Mouse (Mus musculus) brain, embryonic 14.5 days (tissue): ENCODE results near the gene Rpl23. TPM values are rescaled to one million over a fixed set of nuclear protein-coding genes. Genes with fewer than 3 reads are reported as not detected.

Experiments
- DNase-seq: peaks from one replicate; pipeline ENCODE4 v3.0.0-alpha.2; 2011; ENCODE audit warnings: low read depth
- CTCF ChIP-seq: fragments of 200-500 bp; IDR thresholded peaks from 2 replicates; pipeline ENCODE4 v1.5.1; 2012; ENCODE audit warnings: inconsistent platforms, mild to moderate bottlenecking, moderate library complexity, borderline replicate concordance; ENCODE audit not compliant: insufficient read depth, insufficient read length; ENCODE audit errors: extremely low read depth
- POLR2A ChIP-seq: fragments of 200-500 bp; IDR thresholded peaks from 2 replicates; pipeline ENCODE4 v1.6.1; 2012; ENCODE audit warnings: mild to moderate bottlenecking, inconsistent platforms, borderline replicate concordance; ENCODE audit not compliant: poor library complexity, insufficient read depth, insufficient read length, severe bottlenecking; ENCODE audit errors: extremely low read depth
- polyA plus RNA-seq: library from polyadenylated mRNA; depleted of rRNA; stranded (reverse); fragments of >200 nt; gene quantifications from 2 replicates; pipeline ENCODE4 v1.2.3, GENCODE M21; 2012; rRNA removed

Rpl23 gene
- polyA plus RNA-seq, 1 experiment: 444 TPM

- no peak for DNase-seq
- no peak for TF ChIP-seq CTCF
- no peak for TF ChIP-seq POLR2A
These were observed 53.9 kb downstream of the Rpl23 start for GRCm38 (mm10) chr11:97728311-97728710.

Other genes with a start within 250 kb of the Rpl23 start
- 45.1 and 70.2 TPM in 2 replicates for gene Srcin1, start 206.3 kb downstream of the Rpl23 start, polyA plus RNA-seq
- 7.0 and 9.9 TPM in 2 replicates for gene Epop, start 152.7 kb downstream of the Rpl23 start, polyA plus RNA-seq
- gene Mllt6, start 119.0 kb downstream of the Rpl23 start, polyA plus RNA-seq: 40.8 and 49.6 TPM in 2 replicates
- gene Cisd3, start 96.6 kb downstream of the Rpl23 start, polyA plus RNA-seq: 13.1 and 13.5 TPM in 2 replicates
- 175 and 188 TPM in 2 replicates for gene Pcgf2, start 81.9 kb downstream of the Rpl23 start, polyA plus RNA-seq
- gene Psmb3, start 79.0 kb downstream of the Rpl23 start, polyA plus RNA-seq: 356 and 525 TPM in 2 replicates
- 68.5 and 92.5 TPM in 2 replicates for gene Pip4k2b, start 37.7 kb downstream of the Rpl23 start, polyA plus RNA-seq
- 19.7 and 21.2 TPM in 2 replicates for gene Cwc25, start 15.9 kb downstream of the Rpl23 start, polyA plus RNA-seq
- gene 1700001P01Rik, start 6.5 kb downstream of the Rpl23 start, polyA plus RNA-seq: 0.46 and 0.69 TPM in 2 replicates
- 91.7 and 139 TPM in 2 replicates for gene Lasp1, start 16.6 kb upstream of the Rpl23 start, polyA plus RNA-seq
- 26.7 and 27.3 TPM in 2 replicates for gene B230217C12Rik, start 58.3 kb upstream of the Rpl23 start, polyA plus RNA-seq
- 0.88 and 0.90 TPM in 2 replicates for gene Fbxo47, start 101.7 kb upstream of the Rpl23 start, polyA plus RNA-seq
- 0.67 and 0.90 TPM in 2 replicates for gene Plxdc1, start 204.0 kb upstream of the Rpl23 start, polyA plus RNA-seq
- gene Arl5c, start 213.7 kb upstream of the Rpl23 start, polyA plus RNA-seq: 0.89 and 1.1 TPM in 2 replicates
- 60.8 and 90.1 TPM in 2 replicates for gene Cacnb1, start 240.6 kb upstream of the Rpl23 start, polyA plus RNA-seq
- gene Rpl19, start 244.3 kb upstream of the Rpl23 start, polyA plus RNA-seq: 1,103 and 1,209 TPM in 2 replicates